Mouse (Mus musculus): ENCODE results near the gene Gja10.

The Gja10 gene

DNA sequence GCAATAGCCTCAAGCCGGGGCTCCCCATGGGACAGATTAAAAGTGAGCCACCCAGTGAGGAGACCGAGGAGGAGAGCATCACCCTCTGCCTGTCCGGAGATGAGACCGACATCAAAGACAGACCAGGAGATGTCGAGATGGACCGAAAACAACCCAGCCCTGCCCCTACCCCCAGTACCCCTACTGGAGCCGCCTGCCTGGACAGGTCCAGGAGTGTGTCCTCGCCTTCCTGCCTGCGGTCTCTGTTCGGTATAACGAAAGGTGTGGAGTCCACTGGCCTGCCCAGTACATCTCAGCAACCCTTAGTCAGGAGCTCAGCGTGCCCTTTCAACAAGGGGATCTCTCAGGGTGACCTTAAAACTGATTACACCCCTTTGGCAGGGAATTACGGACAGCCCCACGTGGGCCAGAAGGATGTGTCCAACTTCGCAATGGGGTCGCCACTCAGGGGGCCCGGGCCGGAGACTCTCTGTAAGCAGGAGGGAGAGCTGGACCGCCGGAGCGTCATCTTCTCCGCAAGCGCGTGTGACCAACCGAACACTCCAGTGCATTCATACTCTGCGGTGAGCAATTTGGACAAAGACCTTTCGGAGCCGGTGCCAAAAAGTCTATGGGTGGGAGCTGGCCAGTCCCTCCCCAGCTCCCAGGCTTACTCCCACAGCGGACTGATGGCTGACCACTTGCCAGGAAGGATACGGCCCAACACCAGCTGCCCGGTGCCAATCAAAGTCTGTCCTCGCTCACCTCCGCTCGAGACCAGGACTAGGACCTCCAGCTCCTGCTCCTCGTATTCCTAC is 40.0 kb downstream of the Gja10 start:
- in situ Hi-C loops (cut with MboI, MseI) = loop anchor here (10.0 to 25.0 kb wide), 4 partner anchors 198 to 1025 kb away; no protein-coding TSS in a partner anchor

DNA sequence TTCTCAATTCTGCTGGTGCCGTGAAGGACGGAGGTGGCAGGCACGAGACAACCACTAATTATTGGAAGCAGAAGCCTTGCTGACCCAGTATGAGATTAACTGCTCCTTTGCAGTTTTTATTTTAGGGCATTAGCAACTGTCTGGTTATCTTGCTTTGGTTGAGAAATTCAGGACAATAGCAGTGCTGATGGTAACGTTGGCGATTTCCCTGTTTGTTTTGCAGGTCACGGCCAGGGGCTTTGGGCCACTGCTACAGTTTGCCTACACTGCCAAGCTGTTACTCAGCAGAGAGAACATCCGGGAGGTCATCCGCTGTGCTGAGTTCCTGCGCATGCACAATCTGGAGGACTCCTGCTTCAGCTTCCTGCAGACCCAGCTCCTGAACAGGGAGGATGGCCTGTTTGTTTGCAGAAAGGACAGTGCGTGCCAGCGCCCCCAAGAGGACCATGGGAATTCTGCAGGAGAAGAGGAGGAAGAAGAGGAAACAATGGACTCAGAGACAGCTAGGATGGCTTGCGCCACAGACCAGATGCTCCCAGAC is 40.9 kb downstream of the Gja10 start:
- in situ Hi-C loops (cut with MboI, MseI) = loop anchor here (10.0 to 25.0 kb wide), 4 partner anchors 197 to 1026 kb away; no protein-coding TSS in a partner anchor

DNA sequence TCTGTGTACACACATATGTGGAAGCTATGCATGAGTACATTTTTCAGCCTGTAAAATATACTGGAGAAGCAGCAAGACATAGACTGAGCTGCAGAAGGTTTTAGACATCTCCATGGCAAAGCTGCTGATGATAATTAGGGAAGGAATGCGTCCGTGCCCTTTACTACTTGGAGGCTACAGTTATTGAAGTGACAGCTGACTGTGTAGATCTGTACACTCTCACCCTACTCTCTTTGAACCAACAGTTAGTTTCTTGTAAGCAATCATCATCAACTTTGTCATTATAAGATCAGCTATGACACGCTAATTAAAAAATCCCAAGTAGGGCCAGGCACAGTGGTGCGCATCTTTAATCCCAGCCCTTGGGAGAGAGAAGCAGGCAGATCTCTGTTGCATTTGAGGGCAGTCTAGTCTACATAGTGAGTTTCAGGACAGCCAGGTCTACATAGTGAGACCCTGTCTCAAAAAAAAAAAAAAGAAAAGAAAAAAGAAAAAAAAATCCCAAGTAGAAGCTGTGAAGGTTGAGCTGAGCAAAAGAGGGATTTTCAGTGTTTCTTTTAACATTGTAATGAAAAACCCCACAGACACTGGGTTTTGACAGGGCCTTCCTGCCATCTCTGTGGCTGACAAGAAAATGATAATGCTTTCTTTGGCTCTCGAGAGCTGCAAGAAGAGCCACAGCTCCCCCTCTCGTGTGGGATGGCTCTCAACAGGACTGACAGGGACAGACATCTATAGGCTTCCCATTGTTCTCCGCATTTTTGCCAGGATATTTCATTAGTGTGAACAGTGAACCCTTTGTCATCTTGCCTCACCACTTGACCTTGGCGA is 41.6 kb downstream of the Gja10 start:
- in situ Hi-C loops (cut with MboI, MseI) = loop anchor here (10.0 to 25.0 kb wide), 4 partner anchors 196 to 1026 kb away; no protein-coding TSS in a partner anchor

DNA sequence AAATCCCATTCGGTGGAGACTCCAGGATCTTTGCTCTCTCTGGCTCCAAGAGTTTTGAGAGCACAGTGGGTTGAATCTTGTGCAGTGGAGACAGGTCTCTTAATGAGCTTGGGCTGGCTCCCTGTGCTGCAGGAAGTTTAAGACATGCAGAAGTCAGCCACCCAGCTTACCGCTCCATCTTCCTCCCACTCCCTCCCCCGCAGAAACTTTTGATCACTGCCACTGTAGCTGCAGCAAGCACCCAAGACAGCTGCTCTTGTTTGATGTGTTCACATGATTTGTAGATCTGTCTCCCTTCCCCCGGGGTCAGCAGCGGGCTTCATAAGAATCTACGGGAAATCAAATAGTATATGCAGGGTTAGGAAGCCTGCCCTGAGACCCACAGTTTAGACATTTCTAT is 42.3 kb downstream of the Gja10 start:
- in situ Hi-C loops (cut with MboI, MseI) = loop anchor here (10.0 to 25.0 kb wide), 4 partner anchors 195 to 1027 kb away; no protein-coding TSS in a partner anchor

DNA sequence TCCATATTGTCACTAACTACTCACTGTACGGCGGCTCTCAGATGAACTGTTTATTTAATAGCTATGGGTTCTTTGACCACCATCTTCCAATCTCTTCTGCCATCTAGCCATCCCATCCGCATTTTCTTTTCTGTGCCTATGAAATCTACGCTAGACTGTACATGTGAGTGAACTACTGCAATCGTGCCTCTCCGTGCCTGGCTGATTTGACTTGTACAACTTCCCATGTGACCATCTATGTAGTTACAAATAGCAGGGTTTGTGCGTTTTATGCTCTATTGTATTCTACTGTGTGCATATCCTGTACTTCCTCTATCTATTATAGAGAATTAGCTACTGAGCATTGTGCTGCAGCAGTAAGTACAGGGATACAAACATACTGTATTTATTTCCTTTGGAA is 47.1 kb downstream of the Gja10 start:
- in situ Hi-C loops (cut with MboI, MseI) = loop anchor here in 1 of 2 experiments (25.0 kb wide), 1 partner anchor 1032 kb away; no protein-coding TSS in a partner anchor

DNA sequence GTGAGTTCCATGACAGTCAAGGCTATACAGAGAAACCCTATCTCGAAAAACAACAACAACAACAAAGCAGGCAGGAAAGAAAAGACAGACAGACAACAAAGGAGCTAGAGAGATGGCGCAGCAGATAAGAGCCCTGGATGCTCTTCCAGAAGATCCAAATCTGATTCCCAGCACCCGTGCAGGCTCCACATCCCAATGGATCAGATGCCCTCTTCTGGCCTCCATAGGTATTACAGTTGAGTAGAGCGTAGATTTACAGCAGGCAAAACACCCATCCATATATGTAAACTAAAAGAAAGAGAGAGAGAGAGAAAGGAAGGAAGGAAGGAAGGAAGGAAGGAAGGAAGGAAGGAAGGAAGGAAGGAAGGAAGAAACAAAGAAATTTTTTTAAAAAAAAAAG is 51.2 kb downstream of the Gja10 start:
- in situ Hi-C loops (cut with MboI, MseI) = loop anchor here in 1 of 2 experiments (25.0 kb wide), 1 partner anchor 1036 kb away; no protein-coding TSS in a partner anchor

DNA sequence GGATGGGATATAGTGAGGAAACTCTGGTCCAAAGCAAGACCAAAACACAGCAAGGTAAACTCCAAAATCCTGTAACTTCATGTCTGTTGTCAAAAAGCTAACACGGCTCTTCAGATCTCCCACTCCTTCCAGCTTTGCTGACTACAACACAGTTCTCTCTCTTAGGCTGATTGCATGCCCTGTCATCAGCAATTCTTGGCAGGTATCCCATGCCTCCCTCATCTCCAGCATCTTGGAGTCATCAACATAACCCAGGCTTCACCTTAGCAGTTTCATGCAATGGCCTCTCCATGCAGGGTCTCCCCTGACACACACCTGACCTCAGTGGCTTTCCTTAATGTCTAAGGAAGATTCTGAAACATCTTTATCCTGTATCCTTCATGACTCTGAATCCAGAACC is 53.4 kb downstream of the Gja10 start:
- in situ Hi-C loops (cut with MboI, MseI) = no loop called here

Measured in T-helper 17 cell (primary cell).